Mouse (Mus musculus): Measurements from ENCODE around the gene Kcne1. TPM values are rescaled to one million over a fixed set of nuclear protein-coding genes. Genes with fewer than 3 reads are reported as not detected.
A peak's percentile ranks its signal among the peaks of the same experiment; 100 is the strongest.

Gene Kcne1
- polyA plus RNA-seq (2015; fragmentation: Nextera tagmentation; extraction: Ambion mirVana), result 0.14 TPM in 1 of 2 replicates, not detected in the other

DNA sequence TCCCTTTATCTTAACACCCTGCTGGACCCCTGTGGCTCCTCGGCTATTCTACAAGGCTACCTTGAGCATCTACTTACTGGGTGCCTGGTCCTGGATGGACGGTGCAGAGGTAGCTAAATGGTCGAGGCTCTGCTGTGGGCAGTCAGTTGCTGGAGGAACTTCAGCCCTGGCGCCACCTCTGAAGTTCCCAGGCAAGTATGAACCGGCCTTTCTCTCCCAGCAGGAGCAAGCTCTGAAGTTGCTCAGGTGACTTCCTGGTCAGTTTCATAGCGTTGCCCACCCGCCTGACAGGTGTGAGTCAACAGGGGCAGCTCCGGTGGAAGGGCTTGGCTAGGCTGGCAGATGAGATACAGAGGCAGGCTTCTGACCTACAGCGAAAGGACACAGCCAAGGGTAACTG, at the start of gene Kcne1:
Kcne1 (minus strand) TSS at position 240 of the 400 bp plus-strand sequence.
- Histone ChIP-seq H3K4me2 (replicated peaks; ENCODE audit: low read depth, low read length) (0 out of 2 replicates have a peak within 1 kb of the TSS, but pooled peaks have one; percentile 5), H3K36me3 (ENCODE audit: insufficient read depth, low read length) (no peaks in the 10 kb centered on the region), H3K27ac (ENCODE audit: low read length) (no peak within 1 kb of the TSS), H3K27me3 (replicated peaks; ENCODE audit: insufficient read depth, low read length) (no peaks in the 10 kb centered on the region), H3K9ac (replicated peaks; ENCODE audit: low read depth) (no peak within 1 kb of the TSS), H3K4me1 (ENCODE audit: insufficient read depth, low read depth, low read length) (no peaks in the 10 kb centered on the region), H3K4me3 (ENCODE audit: low read depth, low read length) (no peak within 1 kb of the TSS), H3K9me3 (ENCODE audit: low read length) (no peaks in the 10 kb centered on the region)
- ATAC-seq (peak; percentile 25; the same call in 1 of the 2 replicates), DNase-seq (ENCODE audit: low spot score) (no peak)
- no peak for TF ChIP-seq CTCF (IDR thresholded peaks at IDR 0.05)
- TF ChIP-seq EP300 (IDR thresholded peaks at IDR 0.05), result no peak
- 30% methylated on average over 9 of the region's 9 CpGs for WGBS

DNA sequence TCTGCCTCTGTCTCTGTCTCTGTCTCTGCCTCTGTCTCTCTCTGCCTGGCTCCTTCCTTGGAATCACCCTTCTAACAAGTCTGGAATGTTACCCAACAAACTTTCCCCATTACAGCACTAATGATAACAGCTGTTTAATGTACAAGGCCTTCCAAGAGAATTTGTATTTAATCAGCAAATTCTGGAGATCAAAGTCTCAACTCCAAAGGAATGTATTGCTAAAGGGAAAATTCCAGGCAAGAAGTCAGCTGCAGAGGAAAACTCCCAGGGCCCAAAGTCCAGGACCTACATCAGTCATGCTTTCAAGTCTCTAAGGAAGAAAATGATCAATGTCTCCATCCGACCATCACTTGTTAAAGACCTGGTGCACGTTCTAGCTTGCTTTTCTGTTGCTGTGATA, 48.6 kb upstream of the Kcne1 start:
- Histone ChIP-seq H3K4me1 (ENCODE audit: insufficient read depth, low read depth, low read length) (peaks cover 17% of the 10 kb centered on the region; the same call in 1 of the 2 replicates), H3K9me3 (ENCODE audit: low read length) (no peaks in the 10 kb centered on the region), H3K9ac (replicated peaks; ENCODE audit: low read depth) (no peak overlapping the region), H3K4me2 (replicated peaks; ENCODE audit: low read depth, low read length) (no peak overlapping the region), H3K4me3 (ENCODE audit: low read depth, low read length) (no peak overlapping the region), H3K27ac (ENCODE audit: low read length) (no peak overlapping the region), H3K36me3 (ENCODE audit: insufficient read depth, low read length) (no peaks in the 10 kb centered on the region), H3K27me3 (replicated peaks; ENCODE audit: insufficient read depth, low read length) (no peaks in the 10 kb centered on the region)
- no peak for TF ChIP-seq CTCF (IDR thresholded peaks at IDR 0.05)
- TF ChIP-seq EP300 (IDR thresholded peaks at IDR 0.05), result peak; percentile 72
- WGBS, result 47% methylated on average over 2 of the region's 2 CpGs
- ATAC-seq (peak; percentile 23), DNase-seq (ENCODE audit: low spot score) (peak; percentile 86)

DNA sequence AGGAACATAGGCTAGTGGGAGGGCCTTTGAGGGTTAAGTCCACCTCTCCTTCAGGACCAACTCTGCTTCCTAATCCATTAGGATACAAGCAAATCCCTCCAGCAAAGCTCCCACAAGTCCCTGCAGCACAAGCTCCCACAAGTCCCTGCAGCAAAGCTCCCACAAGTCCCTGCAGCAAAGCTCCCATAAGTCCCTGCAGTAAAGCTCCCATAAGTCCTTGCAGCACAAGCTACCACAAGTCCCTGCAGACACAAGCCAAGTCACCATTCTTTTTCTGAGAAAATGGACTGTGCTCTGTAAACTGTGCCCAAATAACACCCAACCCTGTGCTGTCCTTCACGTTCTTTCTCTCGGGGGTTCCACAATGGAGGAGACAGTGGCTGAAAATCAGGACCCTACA, 44.9 kb upstream of the Kcne1 start:
- no peaks in the 10 kb centered on the region for H3K36me3 ChIP-seq (ENCODE audit: insufficient read depth, low read length)
- no peaks in the 10 kb centered on the region for H3K27me3 ChIP-seq (replicated peaks; ENCODE audit: insufficient read depth, low read length)
- no peak for TF ChIP-seq CTCF (IDR thresholded peaks at IDR 0.05)
- TF ChIP-seq EP300 (IDR thresholded peaks at IDR 0.05), result no peak
- no peak for DNase-seq (ENCODE audit: low spot score)
- ATAC-seq, result no peak
- 62% methylated on average over 2 of the region's 2 CpGs for WGBS
- H3K4me3 ChIP-seq (ENCODE audit: low read depth, low read length), result no peak overlapping the region
- no peaks in the 10 kb centered on the region for H3K9me3 ChIP-seq (ENCODE audit: low read length)
- H3K27ac ChIP-seq (ENCODE audit: low read length), result peak overlapping the region; percentile 86; the same call in 1 of the 2 replicates
- H3K4me1 ChIP-seq (ENCODE audit: insufficient read depth, low read depth, low read length), result peaks cover 17% of the 10 kb centered on the region
- H3K4me2 ChIP-seq (replicated peaks; ENCODE audit: low read depth, low read length), result no peak overlapping the region
- H3K9ac ChIP-seq (replicated peaks; ENCODE audit: low read depth), result no peak overlapping the region

DNA sequence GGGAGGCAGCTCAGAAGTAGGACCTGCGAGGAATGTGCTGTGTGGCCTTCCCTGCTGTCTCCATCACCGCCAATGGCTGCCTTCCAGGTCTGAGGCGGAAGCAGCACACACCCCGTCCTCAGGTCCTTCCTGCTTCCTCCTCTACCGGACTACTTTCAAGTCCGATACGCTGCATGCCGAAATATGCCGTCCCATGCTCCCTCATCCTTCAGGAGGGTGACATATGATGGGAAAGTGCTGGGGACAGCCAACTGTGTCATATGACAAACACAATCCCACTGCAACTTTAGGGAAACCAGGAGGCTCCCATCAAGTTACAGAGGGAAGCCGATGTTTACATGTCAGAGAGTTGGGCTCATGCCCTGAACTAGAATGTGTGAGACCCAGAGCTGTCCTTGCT, 43.8 kb upstream of the Kcne1 start:
- DNase-seq (ENCODE audit: low spot score) (peak; percentile 89), ATAC-seq (peak; percentile 42)
- H3K4me1 ChIP-seq (ENCODE audit: insufficient read depth, low read depth, low read length), result peaks cover 24% of the 10 kb centered on the region
- no peaks in the 10 kb centered on the region for H3K27me3 ChIP-seq (replicated peaks; ENCODE audit: insufficient read depth, low read length)
- no peak overlapping the region for H3K9ac ChIP-seq (replicated peaks; ENCODE audit: low read depth)
- H3K36me3 ChIP-seq (ENCODE audit: insufficient read depth, low read length), result no peaks in the 10 kb centered on the region
- no peak overlapping the region for H3K4me2 ChIP-seq (replicated peaks; ENCODE audit: low read depth, low read length)
- H3K9me3 ChIP-seq (ENCODE audit: low read length), result no peaks in the 10 kb centered on the region
- peak overlapping the region; percentile 86 for H3K27ac ChIP-seq (ENCODE audit: low read length)
- 22% methylated on average over 10 of the region's 10 CpGs for WGBS
- TF ChIP-seq EP300 (IDR thresholded peaks at IDR 0.05) (peak; percentile 68), CTCF (IDR thresholded peaks at IDR 0.05) (no peak)
- no peak overlapping the region for H3K4me3 ChIP-seq (ENCODE audit: low read depth, low read length)

DNA sequence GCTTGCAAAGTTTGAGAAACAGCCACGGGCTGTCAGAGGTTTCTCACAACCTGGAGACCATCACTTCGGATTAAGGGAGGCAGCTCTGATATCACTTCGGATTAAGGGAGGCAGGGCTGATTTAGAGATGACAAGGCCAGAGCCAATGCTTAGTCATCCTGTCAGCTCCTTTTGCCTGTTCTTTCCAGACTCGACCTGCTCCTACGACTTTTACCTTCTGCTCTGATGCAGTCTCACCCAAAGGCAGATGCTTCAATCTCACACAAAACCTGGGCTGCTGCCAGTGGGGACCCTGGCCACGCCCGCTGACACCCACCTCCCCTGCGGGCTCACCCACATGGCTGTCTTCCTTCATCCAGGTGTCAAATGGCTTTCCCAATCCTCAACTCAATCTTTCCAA, 42.9 kb upstream of the Kcne1 start:
- H3K27ac ChIP-seq (ENCODE audit: low read length), result peak overlapping the region; percentile 86
- 0 out of 2 replicates have a peak overlapping the region, but pooled peaks have one; percentile 19 for H3K9ac ChIP-seq (replicated peaks; ENCODE audit: low read depth)
- no peaks in the 10 kb centered on the region for H3K9me3 ChIP-seq (ENCODE audit: low read length)
- 44% methylated on average over 8 of the region's 8 CpGs for WGBS
- H3K4me2 ChIP-seq (replicated peaks; ENCODE audit: low read depth, low read length), result no peak overlapping the region
- ATAC-seq (no peak), DNase-seq (ENCODE audit: low spot score) (peak; percentile 31)
- no peaks in the 10 kb centered on the region for H3K36me3 ChIP-seq (ENCODE audit: insufficient read depth, low read length)
- H3K4me3 ChIP-seq (ENCODE audit: low read depth, low read length), result no peak overlapping the region
- TF ChIP-seq EP300 (IDR thresholded peaks at IDR 0.05), result no peak
- no peak for TF ChIP-seq CTCF (IDR thresholded peaks at IDR 0.05)
- peaks cover 28% of the 10 kb centered on the region for H3K4me1 ChIP-seq (ENCODE audit: insufficient read depth, low read depth, low read length)
- no peaks in the 10 kb centered on the region for H3K27me3 ChIP-seq (replicated peaks; ENCODE audit: insufficient read depth, low read length)

DNA sequence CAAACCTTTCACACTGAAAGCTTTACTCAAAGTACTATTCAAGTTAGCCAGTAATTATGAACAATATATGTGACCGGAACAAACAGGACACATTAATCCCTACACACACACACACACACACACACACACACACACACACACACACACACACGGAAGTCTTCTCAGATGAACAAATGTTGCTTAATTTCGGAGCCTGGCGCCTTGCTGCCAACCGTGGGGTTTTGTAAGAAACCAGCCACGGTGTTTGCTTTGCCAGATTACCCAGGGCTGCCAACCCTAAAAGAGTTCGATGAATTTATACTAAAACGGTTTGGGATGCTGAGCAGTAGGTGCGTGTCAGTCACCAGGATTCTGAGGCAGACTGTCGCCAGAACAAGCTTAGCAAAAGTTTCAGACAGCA, 41.9 kb upstream of the Kcne1 start:
- Histone ChIP-seq H3K9ac (replicated peaks; ENCODE audit: low read depth) (no peak overlapping the region), H3K4me2 (replicated peaks; ENCODE audit: low read depth, low read length) (no peak overlapping the region), H3K4me1 (ENCODE audit: insufficient read depth, low read depth, low read length) (peaks cover 31% of the 10 kb centered on the region), H3K36me3 (ENCODE audit: insufficient read depth, low read length) (0 out of 2 replicates have a peak, but pooled peaks cover 5% of the 10 kb centered on the region), H3K4me3 (ENCODE audit: low read depth, low read length) (no peak overlapping the region), H3K27me3 (replicated peaks; ENCODE audit: insufficient read depth, low read length) (no peaks in the 10 kb centered on the region), H3K9me3 (ENCODE audit: low read length) (no peaks in the 10 kb centered on the region), H3K27ac (ENCODE audit: low read length) (no peak overlapping the region)
- ATAC-seq (no peak), DNase-seq (ENCODE audit: low spot score) (peak; percentile 58)
- 54% methylated on average over 10 of the region's 10 CpGs for WGBS
- TF ChIP-seq EP300 (IDR thresholded peaks at IDR 0.05) (0 out of 2 replicates have a peak, but pooled peaks have one; percentile 32), CTCF (IDR thresholded peaks at IDR 0.05) (no peak)

All from lung, postnatal 0 days (tissue).